Mouse (Mus musculus) megakaryocyte-erythroid progenitor cell, adult 5-6 weeks (primary cell): ENCODE data around the gene Erich2. TPM values are rescaled to one million over a fixed set of nuclear protein-coding genes. Genes with fewer than 3 reads are reported as not detected.

Experiments used
- ATAC-seq: replicated peaks from 2 replicates; pipeline ENCODE4 v1.8.0; 2016; ENCODE audit warnings: mild to moderate bottlenecking, inconsistent platforms; ENCODE audit not compliant: severe bottlenecking, poor library complexity, low FRiP score, low TSS enrichment
- total RNA-seq, 2 experiments: library from RNA; stranded (forward) in 1 of 2; stranded (reverse) in 1 of 2; fragments of 200-1000, 215-1000 nt in 1 of 2; fragments of >200 nt in 1 of 2; fragmentation: Nextera tagmentation in 1 of 2; gene quantifications; 2 replicates each; pipeline ENCODE4 v1.2.3; 2014 to 2017

Gene Erich2
- total RNA-seq, 2 experiments from 2014 or later: not detected

DNA sequence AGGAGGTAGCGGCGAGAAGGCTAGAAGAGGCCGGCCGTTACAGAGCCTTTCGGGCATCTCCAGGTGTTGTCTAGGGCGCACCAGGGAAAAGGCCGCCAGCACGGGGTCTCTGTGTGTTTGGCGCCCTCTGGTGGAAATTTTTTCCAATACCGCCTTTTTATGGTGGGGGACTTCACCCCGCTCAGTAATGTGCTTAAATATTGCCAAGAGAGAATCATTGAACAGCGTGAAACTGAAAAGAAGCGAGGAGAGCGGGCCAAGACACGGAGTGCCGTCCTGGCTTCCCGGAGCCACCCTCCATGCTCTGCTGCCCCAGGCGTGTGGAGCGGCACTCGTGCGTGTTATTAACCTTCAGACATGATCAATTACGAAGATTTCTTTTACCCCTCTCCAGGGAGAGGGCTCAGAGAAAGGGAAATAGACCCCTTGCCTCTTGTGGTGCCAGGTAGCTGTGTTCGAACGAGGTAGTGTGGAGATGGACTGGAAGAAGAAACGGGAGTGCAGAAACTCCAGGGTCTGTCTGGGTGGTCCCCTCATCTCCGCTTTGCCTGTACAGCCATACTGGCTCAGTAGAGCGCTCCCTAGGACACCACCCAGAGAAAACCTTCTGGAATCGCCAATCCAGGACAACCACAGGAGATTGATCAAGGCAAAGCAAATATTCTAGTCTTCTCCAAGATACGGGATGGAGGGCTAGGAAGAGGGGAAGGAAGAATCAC lies 52.6 kb downstream of the Erich2 start:
- no peak for ATAC-seq

GRCm38 (mm10) chr2:70562011-70562491 lies 53.4 kb downstream of the Erich2 start:
- no peak for ATAC-seq

GRCm38 (mm10) chr2:70562611-70562980 lies 54.0 kb downstream of the Erich2 start:
- ATAC-seq: no peak

DNA sequence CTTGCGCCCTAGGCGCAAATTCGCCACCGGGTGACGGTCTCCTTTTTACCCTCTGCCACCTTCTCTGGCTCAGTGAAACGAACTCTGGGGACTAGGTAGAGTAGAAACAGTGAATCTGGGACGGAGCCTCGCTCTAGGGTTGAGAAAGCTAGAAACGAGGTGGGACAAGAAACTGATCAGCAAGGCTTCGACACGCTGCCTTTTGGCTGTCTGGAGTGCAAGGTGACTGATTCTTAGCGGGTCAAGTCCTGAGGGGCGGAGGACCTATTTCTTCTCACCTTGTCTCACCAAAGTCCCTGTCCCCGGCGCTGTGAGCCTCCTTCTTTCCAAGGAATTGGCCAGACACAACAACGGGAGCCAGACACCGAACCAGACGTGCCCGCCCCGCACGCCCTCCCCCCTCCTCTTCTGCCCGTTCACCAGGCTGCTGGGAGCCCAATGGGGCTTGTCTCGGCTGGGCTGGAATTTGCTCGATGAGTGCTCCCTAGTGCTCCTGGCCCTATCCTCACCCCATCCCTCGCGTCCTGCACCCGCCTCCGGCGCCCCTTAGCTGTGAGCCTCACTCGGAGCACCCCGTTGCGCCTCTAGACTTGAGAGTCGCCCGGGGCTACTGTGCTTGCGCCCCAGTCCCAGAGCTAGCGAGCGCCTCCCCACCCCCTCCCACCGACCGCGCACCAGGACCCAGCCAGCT lies 54.5 kb downstream of the Erich2 start:
- no peak for ATAC-seq

DNA sequence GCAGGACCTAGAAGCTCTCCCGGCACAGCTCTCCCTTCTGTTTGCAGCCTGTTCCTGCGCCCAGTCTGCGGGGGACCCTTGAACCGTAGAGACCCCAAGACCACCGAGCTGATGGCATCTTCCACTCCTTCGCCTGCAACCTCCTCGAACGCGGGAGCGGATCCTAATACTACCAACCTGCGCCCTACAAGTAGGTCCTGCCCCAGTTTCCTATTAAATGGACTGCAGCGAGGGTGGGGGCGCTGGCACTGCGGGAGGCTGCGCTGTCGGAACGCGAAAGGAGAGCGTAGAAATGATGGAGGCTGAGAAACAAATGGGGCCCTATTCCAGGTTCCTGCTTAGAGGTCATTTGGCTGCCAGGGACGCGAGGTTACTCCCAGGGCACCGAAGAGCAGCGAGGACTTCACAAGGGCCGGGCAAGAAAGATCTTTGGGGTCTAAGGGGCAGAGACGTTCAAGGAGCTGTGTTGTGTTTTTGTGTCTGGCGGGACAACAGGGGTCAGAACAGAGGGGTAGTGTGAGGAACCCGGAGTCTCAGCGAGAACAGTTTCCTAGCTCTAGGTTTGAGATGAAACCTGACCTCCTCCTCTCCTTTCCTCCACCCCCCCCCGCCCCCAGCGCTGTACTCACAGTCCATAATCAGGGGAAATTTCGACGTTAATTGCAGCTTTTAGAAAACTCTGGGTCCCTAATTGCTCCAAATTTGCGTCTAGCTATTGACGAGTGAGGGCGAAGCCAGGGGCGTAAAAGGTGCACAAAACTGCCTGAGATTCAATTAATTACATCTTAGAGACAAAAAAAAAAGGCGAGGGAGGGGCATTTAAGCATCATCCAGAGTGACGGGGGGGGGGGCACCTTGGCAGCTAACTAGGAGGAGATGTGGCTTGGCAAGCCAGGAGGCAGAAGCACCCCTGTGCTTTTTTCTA lies 55.4 kb downstream of the Erich2 start:
- no peak for ATAC-seq

DNA sequence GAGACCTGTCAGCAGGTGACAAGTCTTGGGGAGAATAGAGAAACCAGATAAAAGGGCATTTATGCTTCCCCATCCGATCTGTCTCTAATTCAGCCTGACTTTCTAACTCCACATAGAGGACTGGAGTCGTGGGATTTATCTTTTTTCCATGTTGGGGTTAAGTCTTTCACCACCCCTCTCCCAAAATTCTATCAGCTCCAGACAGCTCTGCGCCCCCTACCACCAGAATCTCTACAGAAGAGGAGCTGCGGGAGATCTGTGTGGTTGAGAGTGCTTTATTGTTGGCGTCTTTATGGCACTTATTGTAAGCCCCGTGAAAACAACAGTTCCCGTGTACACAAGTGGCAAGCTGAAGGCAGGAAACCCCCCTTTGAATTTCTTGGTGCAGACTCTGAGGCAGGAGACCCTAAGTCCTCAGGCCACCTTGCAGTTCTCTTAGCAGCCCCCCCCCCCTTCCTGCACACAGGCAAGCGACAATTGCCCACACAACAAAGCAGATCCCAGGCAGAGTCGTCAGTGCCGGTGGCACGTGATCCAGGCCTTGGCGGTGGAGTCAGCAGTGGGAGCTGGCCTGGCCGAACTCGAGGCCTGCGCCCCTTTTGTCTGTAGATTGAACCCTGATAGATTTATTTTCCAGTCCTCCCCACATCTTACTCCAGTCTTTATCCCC lies 56.2 kb downstream of the Erich2 start:
- ATAC-seq: no peak

DNA sequence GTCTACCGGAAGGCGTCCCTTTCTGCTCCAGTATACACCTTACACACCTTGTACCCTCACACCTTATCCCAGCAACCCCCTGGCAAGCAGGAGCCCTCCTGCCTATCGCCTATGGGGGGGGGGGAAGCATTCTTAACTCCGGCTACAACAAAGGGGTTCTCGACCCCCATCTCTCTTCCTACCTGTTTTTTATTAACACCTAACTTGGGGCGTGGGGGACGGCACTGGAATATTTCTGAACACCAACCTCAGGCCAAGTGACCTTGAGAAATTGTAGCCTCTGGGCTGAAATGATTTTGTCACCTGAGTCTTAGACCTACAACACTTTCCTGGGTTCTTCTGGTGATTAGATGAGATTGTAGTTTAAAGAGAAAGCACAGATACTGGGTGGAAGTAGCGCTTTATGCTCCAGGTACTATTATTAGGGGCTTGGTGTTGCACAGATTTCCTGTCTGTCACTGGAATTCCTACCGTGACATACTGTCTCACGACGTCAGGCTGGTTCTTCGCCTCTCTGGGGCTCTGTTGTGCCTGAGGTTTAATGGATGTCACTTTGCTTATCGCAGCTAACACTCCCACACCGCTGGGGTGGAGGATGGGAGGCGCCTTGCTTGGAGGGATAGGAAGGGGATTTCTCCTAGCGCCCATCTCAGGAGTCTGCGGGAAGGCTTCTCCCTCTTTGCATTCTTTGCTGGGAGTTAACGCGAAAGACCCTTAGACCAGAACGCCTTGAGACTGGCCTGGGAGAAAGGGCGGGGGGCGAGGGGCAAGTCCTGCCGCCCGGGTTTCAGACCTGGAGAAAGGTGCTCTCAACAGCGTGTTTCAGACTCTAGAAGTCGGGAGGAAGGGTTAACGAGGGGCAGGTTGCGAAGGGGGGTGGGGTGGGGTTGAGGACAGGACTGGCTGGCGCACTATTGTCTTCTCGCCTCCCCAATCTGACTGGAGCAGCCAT lies 57.3 kb downstream of the Erich2 start:
- no peak for ATAC-seq

DNA sequence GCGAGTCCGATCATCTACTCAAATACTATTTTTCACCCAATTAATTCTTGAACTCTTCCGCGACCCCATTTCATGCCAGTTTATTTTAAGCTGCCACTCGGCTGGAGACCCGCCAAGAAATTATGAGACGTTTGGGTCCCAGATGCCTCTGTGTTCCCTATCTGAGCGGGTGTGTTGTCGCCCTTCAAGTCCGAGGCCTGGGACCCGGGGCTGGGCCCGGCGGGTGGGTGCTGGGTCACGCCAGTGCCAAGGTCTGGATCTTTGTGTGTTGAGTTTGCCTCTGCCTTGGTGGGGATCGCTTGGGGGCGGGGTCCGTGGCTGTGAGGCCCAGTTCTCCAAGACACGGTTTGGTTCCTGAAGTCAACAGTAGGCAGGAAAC lies 58.0 kb downstream of the Erich2 start:
- ATAC-seq: no peak

GRCm38 (mm10) chr2:70567071-70567681 lies 58.6 kb downstream of the Erich2 start:
- ATAC-seq: no peak

DNA sequence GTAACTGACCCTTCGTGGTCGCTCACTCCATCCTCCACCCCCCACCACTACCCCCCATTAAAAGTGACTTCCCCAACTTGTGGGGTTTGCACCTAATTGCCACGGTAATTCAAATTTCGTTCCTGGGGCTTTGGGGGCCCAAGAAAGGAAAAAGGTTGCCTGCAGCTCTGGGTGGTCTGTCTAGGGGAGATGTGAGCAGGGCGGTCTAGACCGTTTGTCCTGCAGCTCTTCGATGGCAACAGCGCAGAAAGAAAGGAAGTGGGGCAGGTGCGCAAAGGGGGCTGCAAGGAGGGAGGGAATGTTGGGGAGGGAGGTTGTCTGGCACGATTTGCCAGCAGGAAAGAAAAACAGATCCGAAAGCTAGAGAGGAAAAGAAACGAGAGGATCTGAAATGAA lies 59.1 kb downstream of the Erich2 start:
- no peak for ATAC-seq

DNA sequence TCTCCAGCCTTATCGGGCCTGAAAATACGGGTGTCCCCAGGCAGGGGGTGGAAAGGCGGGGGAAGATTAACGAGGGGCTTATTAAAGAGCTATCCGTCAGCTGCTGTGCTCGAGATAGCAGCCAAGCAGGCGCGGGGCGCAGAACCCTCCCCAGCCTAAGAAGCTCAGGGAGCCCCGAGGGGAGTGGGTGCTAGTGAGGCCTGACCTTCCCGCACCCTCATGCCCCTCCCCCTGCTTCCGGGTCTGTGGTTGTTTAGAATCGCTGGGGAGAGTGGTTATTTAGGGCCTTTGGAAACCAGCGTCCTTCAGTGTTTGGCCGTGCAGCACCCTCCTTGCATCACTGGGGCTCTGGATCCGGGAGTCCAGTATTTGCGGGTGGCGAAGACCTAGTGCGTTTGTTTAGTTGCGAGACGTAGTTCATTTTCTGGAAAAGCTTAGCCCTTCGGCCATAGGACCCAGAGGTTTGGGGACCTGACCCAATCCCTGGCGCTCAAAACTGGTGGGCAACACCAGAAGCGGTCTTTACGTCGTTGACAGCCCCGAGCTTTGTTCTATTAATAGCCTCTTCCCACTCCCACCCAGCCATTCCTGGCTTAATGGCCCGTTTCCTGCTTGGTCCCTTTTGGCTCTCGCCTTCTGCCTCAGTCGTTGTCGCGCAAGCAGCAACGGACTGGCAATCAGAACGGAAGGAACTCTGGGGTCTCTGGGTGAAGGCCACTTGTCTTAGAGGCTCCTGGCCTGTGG lies 59.8 kb downstream of the Erich2 start:
- ATAC-seq: no peak

DNA sequence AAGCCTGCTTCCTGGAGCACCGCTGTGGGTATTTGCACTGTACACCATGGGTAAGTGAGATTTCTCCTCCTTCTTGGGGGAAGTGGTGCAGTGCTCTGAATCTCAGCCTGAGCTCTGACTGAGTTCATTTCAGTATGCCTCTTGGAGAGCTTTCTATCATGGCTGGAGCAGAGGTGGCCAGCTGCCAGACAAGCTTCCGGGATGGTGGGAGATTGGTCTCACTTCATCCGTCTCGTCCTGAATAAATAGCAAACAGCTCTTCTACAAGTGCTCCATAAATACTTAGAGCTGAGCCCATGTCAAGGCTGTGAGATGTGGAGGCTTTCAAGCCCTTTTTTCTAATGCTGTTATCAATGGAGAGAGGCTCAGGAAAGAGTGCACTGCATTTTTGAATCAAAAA lies 63.1 kb downstream of the Erich2 start:
- ATAC-seq: no peak

DNA sequence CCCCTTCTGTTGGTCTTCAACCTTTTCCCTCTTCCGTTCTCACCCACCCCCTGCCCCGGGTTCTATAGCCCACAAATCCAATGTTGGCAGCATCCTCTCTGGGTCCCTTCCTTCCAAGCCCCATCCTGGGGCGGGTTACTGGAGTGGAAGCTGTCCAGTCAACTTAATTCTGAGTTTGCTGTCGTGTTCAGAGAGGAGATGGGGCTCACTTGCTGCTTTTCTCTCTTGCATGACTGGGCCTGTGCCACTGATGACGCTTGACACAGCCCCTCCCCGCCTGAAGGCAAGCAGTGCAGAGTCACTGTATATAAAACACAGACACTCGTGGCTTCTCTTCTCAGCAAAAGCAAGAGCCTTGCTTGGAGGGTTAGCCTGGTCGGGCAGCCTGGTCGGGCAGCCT lies 63.6 kb downstream of the Erich2 start:
- ATAC-seq: no peak

DNA sequence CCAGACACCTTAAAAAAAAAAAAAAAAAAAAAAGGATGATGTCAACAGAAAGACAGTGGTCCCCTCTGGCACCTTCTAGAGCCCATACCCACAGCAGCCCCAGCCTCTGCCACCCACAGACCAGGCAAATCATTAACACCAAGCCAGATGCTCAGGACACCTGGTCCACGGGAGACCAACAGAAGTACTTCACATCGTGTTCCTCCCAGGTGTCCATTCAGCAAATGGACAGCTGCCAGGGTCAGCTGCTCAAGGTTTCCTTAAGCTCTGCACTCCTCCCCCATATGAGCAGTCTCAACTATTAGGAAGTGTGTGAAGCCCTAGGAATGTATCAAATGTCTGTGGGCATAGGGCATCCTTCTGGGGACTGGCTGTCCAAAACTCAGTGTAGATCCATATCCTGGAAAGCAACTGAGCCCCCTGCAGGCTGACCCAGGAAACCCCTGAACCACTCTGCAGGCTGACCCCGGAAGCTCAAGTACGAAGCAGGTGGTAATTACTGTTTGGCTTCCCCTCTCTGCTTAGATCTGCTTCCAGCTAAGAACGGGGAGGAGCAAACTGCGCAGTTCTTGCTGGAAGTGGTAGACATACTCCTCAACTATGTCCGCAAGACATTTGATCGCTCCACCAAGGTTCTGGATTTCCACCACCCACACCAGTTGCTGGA lies 65.1 kb downstream of the Erich2 start:
- ATAC-seq: no peak

DNA sequence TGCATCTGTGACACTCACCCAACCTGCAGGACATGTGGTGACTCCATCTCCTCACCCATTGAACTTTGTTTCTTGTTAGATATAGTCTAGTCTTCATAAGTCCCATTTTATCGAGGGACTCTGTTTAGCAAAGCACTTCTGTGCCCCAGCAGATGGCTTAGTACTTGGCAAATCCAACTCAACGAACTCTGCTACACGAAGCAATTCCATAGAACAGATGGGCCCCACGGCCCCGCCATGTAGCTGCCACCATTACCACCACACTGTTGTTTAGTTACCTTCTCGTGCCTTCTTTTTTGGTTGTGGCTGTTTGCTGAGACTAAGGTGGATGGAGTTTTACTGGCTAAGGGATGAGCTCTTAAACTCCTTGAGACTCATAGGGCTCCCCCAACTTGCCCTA lies 79.6 kb downstream of the Erich2 start:
- ATAC-seq: no peak
